ENCODE assay signal across 25 mouse cellular contexts in the genomic region with DNA sequence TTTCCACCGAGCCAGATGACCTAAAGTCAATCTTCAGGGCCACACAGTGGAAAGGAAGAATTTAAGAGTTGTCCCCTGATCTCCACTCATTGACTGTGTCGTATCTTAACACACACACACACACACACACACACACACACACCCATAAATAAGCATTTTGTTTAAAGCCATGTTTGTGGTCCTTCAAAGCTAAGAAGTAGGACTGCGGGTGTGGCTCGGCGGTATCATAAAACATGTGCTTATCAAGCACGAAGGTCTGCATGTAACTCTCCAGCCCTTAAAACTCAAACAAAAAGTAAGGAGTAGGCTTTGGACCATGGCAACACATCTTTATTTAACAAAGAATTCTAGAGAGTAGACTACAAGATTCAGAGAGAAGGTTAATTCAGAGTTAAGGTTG. TPM values are rescaled to one million over a fixed set of nuclear protein-coding genes. Genes with fewer than 3 reads are reported as not detected.
DNase-seq lines count a peak whose midpoint lies in the region; ATAC-seq and TF ChIP-seq lines count a peak whose summit lies in the region.
"Had no signal": no experiment of that assay in that cellular context is flagged by ENCODE, and none has a peak within 500 bp of the region (broad histone marks: within the 10 kb centered on the region; RNA-seq: fewer than 3 reads in every experiment).

No protein-coding gene starts in this region.

- H3K4me1 ChIP-seq in stomach, embryonic 14.5 days (ENCODE audit: control insufficient read depth, insufficient read depth, low read length): no peaks in the 10 kb centered on the region
- no peaks in the 10 kb centered on the region for H3K4me1 ChIP-seq in stomach, postnatal 0 days (replicated peaks; ENCODE audit: control insufficient read depth, insufficient read depth)
- H3K4me1 ChIP-seq in liver, embryonic 15.5 days (replicated peaks): peaks cover 59% of the 10 kb centered on the region
- no peaks in the 10 kb centered on the region for H3K4me1 ChIP-seq in midbrain, postnatal 0 days (ENCODE audit: insufficient read depth, low read length)
- H3K4me1 ChIP-seq: embryonic facial prominence, embryonic 15.5 days; midbrain, embryonic 12.5 days; neural tube, embryonic 13.5 days had no signal

- no peak overlapping the region for H3K27ac ChIP-seq in stomach, embryonic 14.5 days (ENCODE audit: low read length)
- H3K27ac ChIP-seq in stomach, postnatal 0 days (replicated peaks): no peak overlapping the region
- H3K27ac ChIP-seq in liver, embryonic 15.5 days (replicated peaks): peak overlapping the region; percentile 98
- H3K27ac ChIP-seq in midbrain, postnatal 0 days (ENCODE audit: low read depth, low read length): no peak overlapping the region
- H3K27ac ChIP-seq: embryonic facial prominence, embryonic 15.5 days; heart, embryonic 13.5 days; kidney, postnatal 0 days; limb, embryonic 12.5 days; lung, embryonic 15.5 days; macrophage; midbrain, embryonic 12.5 days; neural tube, embryonic 13.5 days had no signal

- no peaks in the 10 kb centered on the region for H3K27me3 ChIP-seq in stomach, embryonic 14.5 days (ENCODE audit: control insufficient read depth, insufficient read depth, low read length)
- H3K27me3 ChIP-seq in stomach, postnatal 0 days (ENCODE audit: control insufficient read depth, insufficient read depth, low read length): no peaks in the 10 kb centered on the region
- no peaks in the 10 kb centered on the region for H3K27me3 ChIP-seq in liver, embryonic 15.5 days
- no peaks in the 10 kb centered on the region for H3K27me3 ChIP-seq in midbrain, postnatal 0 days (ENCODE audit: insufficient read depth, low read length)
- H3K27me3 ChIP-seq: embryonic facial prominence, embryonic 15.5 days; heart, embryonic 13.5 days; limb, embryonic 12.5 days; lung, embryonic 15.5 days; midbrain, embryonic 12.5 days; neural tube, embryonic 13.5 days had no signal

- H3K36me3 ChIP-seq in stomach, embryonic 14.5 days (ENCODE audit: control insufficient read depth, insufficient read depth, low read length): no peaks in the 10 kb centered on the region
- H3K36me3 ChIP-seq in stomach, postnatal 0 days (ENCODE audit: control insufficient read depth, insufficient read depth, low read length): no peaks in the 10 kb centered on the region
- H3K36me3 ChIP-seq in liver, embryonic 15.5 days (replicated peaks): 0 out of 2 replicates have a peak, but pooled peaks cover 4% of the 10 kb centered on the region
- H3K36me3 ChIP-seq in midbrain, postnatal 0 days (ENCODE audit: insufficient read depth, low read length): no peaks in the 10 kb centered on the region
- H3K36me3 ChIP-seq: embryonic facial prominence, embryonic 15.5 days; heart, embryonic 13.5 days; limb, embryonic 12.5 days; lung, embryonic 15.5 days; midbrain, embryonic 12.5 days; neural tube, embryonic 13.5 days had no signal

- TF ChIP-seq EP300 in stomach, postnatal 0 days (optimal IDR thresholded peaks at IDR 0.05): no peak

- no peaks in the 10 kb centered on the region for H3K9me3 ChIP-seq in stomach, embryonic 14.5 days (ENCODE audit: control insufficient read depth, low read depth, low read length)
- no peaks in the 10 kb centered on the region for H3K9me3 ChIP-seq in stomach, postnatal 0 days (ENCODE audit: control insufficient read depth, low read length)
- no peaks in the 10 kb centered on the region for H3K9me3 ChIP-seq in liver, embryonic 15.5 days (replicated peaks)
- no peaks in the 10 kb centered on the region for H3K9me3 ChIP-seq in midbrain, postnatal 0 days (ENCODE audit: low read length)
- H3K9me3 ChIP-seq: embryonic facial prominence, embryonic 15.5 days; lung, embryonic 15.5 days had no signal

- H3K4me3 ChIP-seq in stomach, embryonic 14.5 days (ENCODE audit: low read depth, low read length): no peak overlapping the region
- no peak overlapping the region for H3K4me3 ChIP-seq in stomach, postnatal 0 days (ENCODE audit: low read depth, low read length)
- H3K4me3 ChIP-seq in liver, embryonic 15.5 days (replicated peaks): no peak overlapping the region
- H3K4me3 ChIP-seq in midbrain, postnatal 0 days (ENCODE audit: low read depth, low read length): no peak overlapping the region
- H3K4me3 ChIP-seq: embryonic facial prominence, embryonic 15.5 days; heart, embryonic 13.5 days; limb, embryonic 12.5 days; lung, embryonic 15.5 days; midbrain, embryonic 12.5 days; neural tube, embryonic 13.5 days had no signal

- TF ChIP-seq CTCF in stomach, postnatal 0 days (IDR thresholded peaks at IDR 0.05; ENCODE audit: low read depth): no peak
- no peak for TF ChIP-seq CTCF in midbrain, postnatal 0 days (IDR thresholded peaks at IDR 0.05)

- intact Hi-C loops in heart, postnatal 14 days (cut with DNase I): loop anchor here (5.0 to 10.0 kb wide), 2 partner anchors 174 to 252 kb away; no protein-coding TSS in a partner anchor

- ATAC-seq in stomach, embryonic 14.5 days (ENCODE audit: insufficient number of reproducible peaks, insufficient read depth, low FRiP score, low read depth): peak; percentile 18; the same call in 1 of the 2 replicates
- ATAC-seq in stomach, postnatal 0 days (ENCODE audit: low FRiP score, low TSS enrichment): no peak
- peak; percentile 73 for ATAC-seq in liver, embryonic 15.5 days (ENCODE audit: insufficient read depth)
- ATAC-seq in midbrain, postnatal 0 days (ENCODE audit: low FRiP score): no peak
- ATAC-seq: forebrain, embryonic 14.5 days; hindbrain, embryonic 16.5 days had no signal

- no peak overlapping the region for H3K4me2 ChIP-seq in stomach, embryonic 14.5 days (replicated peaks; ENCODE audit: low read depth, low read length)
- H3K4me2 ChIP-seq in stomach, postnatal 0 days (replicated peaks; ENCODE audit: low read depth): no peak overlapping the region
- H3K4me2 ChIP-seq in liver, embryonic 15.5 days: peak overlapping the region; percentile 52
- no peak overlapping the region for H3K4me2 ChIP-seq in midbrain, postnatal 0 days (ENCODE audit: low read depth, low read length, poor library complexity, severe bottlenecking)
- H3K4me2 ChIP-seq: embryonic facial prominence, embryonic 15.5 days; heart, embryonic 13.5 days; limb, embryonic 12.5 days; lung, embryonic 15.5 days; midbrain, embryonic 12.5 days; neural tube, embryonic 13.5 days had no signal

- no peak overlapping the region for H3K9ac ChIP-seq in stomach, embryonic 14.5 days (replicated peaks; ENCODE audit: low read depth, low read length)
- H3K9ac ChIP-seq in stomach, postnatal 0 days (ENCODE audit: low read length): no peak overlapping the region
- peak overlapping the region; percentile 53 for H3K9ac ChIP-seq in liver, embryonic 15.5 days
- H3K9ac ChIP-seq in midbrain, postnatal 0 days (replicated peaks; ENCODE audit: low read length, poor library complexity, severe bottlenecking): no peak overlapping the region
- H3K9ac ChIP-seq: embryonic facial prominence, embryonic 15.5 days; heart, embryonic 13.5 days; limb, embryonic 12.5 days; lung, embryonic 15.5 days; midbrain, embryonic 12.5 days; neural tube, embryonic 13.5 days had no signal

- peak; percentile 33 for DNase-seq in heart, adult 11 months
- DNase-seq in heart, postnatal 14 days: no peak
- DNase-seq in stomach, postnatal 0 days (ENCODE audit: low spot score): no peak
- DNase-seq in right cerebral cortex, postnatal 36 days (ENCODE audit: low spot score in 2 of 2): no peak
- no peak for DNase-seq in ovary, postnatal 10 days (ENCODE audit: low spot score)
- no peak for DNase-seq in midbrain, postnatal 0 days (ENCODE audit: low spot score)
- DNase-seq: adrenal gland, postnatal 10 days; cerebellum, adult 18-20 months; cerebellum, postnatal 25 days; gastrocnemius, postnatal 36 days; kidney, adult 18-20 months; spleen, adult 18-20 months had no signal

- 84% methylated on average over 6 of the region's 6 CpGs for WGBS in stomach, embryonic 14.5 days
- 71% methylated on average over 6 of the region's 6 CpGs for WGBS in stomach, postnatal 0 days
- WGBS in liver, embryonic 15.5 days (ENCODE audit: insufficient replicate concordance): 20% methylated on average over 6 of the region's 6 CpGs
- 96% methylated on average over 6 of the region's 6 CpGs for WGBS in midbrain, postnatal 0 days

RNA-seq across cellular contexts. Expression of a gene that starts 8.4 kb away (rescaled TPM):
- total RNA-seq in heart, postnatal 14 days (2021): 10 to 100 TPM; 56.1 to 56.4 TPM
- 67.5 and 73.3 TPM in 2 replicates for polyA plus RNA-seq in stomach, embryonic 14.5 days (2014; fragmentation: Nextera tagmentation; extraction: Ambion mirVana)
- 48.1 and 48.2 TPM in 2 replicates for polyA plus RNA-seq in stomach, postnatal 0 days (2015; fragmentation: Nextera tagmentation; extraction: Ambion mirVana)
- polyA plus RNA-seq in liver, embryonic 15.5 days (2015; fragmentation: Nextera tagmentation; extraction: Ambion mirVana): 71.4 and 71.9 TPM in 2 replicates
- total RNA-seq in midbrain, postnatal 0 days (2014; rRNA removed): 17.2 and 27.5 TPM in 2 replicates
- 37.3 and 39.6 TPM in 2 replicates for polyA plus RNA-seq in midbrain, postnatal 0 days (2015; fragmentation: Nextera tagmentation; extraction: Ambion mirVana)

RNA-seq across cellular contexts. Expression of a gene that starts 13.4 kb away (rescaled TPM):
- total RNA-seq in heart, postnatal 14 days (2021): 10 to 100 TPM; 34.7 to 35.0 TPM
- polyA plus RNA-seq in stomach, embryonic 14.5 days (2014; fragmentation: Nextera tagmentation; extraction: Ambion mirVana): 11.3 and 13.2 TPM in 2 replicates
- 11.8 and 12.5 TPM in 2 replicates for polyA plus RNA-seq in stomach, postnatal 0 days (2015; fragmentation: Nextera tagmentation; extraction: Ambion mirVana)
- 18.5 and 20.1 TPM in 2 replicates for polyA plus RNA-seq in liver, embryonic 15.5 days (2015; fragmentation: Nextera tagmentation; extraction: Ambion mirVana)
- 44.1 and 51.6 TPM in 2 replicates for total RNA-seq in midbrain, postnatal 0 days (2014; rRNA removed)
- 17.5 and 19.9 TPM in 2 replicates for polyA plus RNA-seq in midbrain, postnatal 0 days (2015; fragmentation: Nextera tagmentation; extraction: Ambion mirVana)

RNA-seq across cellular contexts. Expression of a gene that starts 14.3 kb away (rescaled TPM):
- under 1 TPM; 0.45 to 0.56 TPM for total RNA-seq in heart, postnatal 14 days (2021)
- polyA plus RNA-seq in stomach, embryonic 14.5 days (2014; fragmentation: Nextera tagmentation; extraction: Ambion mirVana): 0.26 and 0.38 TPM in 2 replicates
- polyA plus RNA-seq in stomach, postnatal 0 days (2015; fragmentation: Nextera tagmentation; extraction: Ambion mirVana): 2.0 and 2.6 TPM in 2 replicates
- 1.4 TPM in 2 replicates for polyA plus RNA-seq in liver, embryonic 15.5 days (2015; fragmentation: Nextera tagmentation; extraction: Ambion mirVana)
- total RNA-seq in midbrain, postnatal 0 days (2014; rRNA removed): 0.47 and 1.4 TPM in 2 replicates
- 1.3 and 1.4 TPM in 2 replicates for polyA plus RNA-seq in midbrain, postnatal 0 days (2015; fragmentation: Nextera tagmentation; extraction: Ambion mirVana)
- total RNA-seq: hematopoietic stem cell, adult 5-6 weeks had no signal

Comparison
In these comparisons a context has a peak if more than half of its experiments do, and no peak if none do; other contexts are left out.
1. ATAC-seq: peak in stomach, embryonic 14.5 days (single experiment) and liver, embryonic 15.5 days (single experiment); none in stomach, postnatal 0 days (single experiment) and midbrain, postnatal 0 days (single experiment).